Mouse (Mus musculus) ovary, postnatal 36 days (tissue): ENCODE measurements at regions not wholly inside any gene's neighbourhood (a gene's known extent, or its start where the extent isn't known, plus 50 kb on each side); places are given as distances from the start of the nearest gene placed in this dataset.

Experiments
- DNase-seq: peaks from one replicate; pipeline ENCODE4 v3.0.0; 2022; ENCODE audit warnings: low spot score, mixed read lengths

GRCm38 (mm10) chr5:50126177-50126576 lies 67.4 kb upstream of the Adgra3 start:
- no peak for DNase-seq

- no peak for DNase-seq
Measured at GRCm38 (mm10) chr5:50125676-50126075, 66.9 kb upstream of the Adgra3 start.

- DNase-seq, result no peak
Measured at GRCm38 (mm10) chr5:50122829-50123241, 64.0 kb upstream of the Adgra3 start.

GRCm38 (mm10) chr5:50119860-50120259 lies 61.1 kb upstream of the Adgra3 start:
- no peak for DNase-seq
